Comparison of ENCODE assay signal across 24 mouse cellular contexts in genomic region chr12:27037922-27038321, GRCm38 (mm10).
"Had no signal": no experiment of that assay in that cellular context is flagged by ENCODE, and none has a peak within 500 bp of the region (broad histone marks: within the 10 kb centered on the region; RNA-seq: fewer than 3 reads in every experiment).

No protein-coding gene starts in this region.

- H3K27me3 ChIP-seq: heart, embryonic 12.5 days; hindbrain, embryonic 12.5 days; intestine, embryonic 15.5 days; limb, embryonic 12.5 days; liver, embryonic 13.5 days had no signal

- H3K27ac ChIP-seq: heart, embryonic 10.5 days; hindbrain, embryonic 10.5 days; hindbrain, embryonic 12.5 days; hindbrain, embryonic 14.5 days; intestine, embryonic 15.5 days; layer of hippocampus, adult 2 months; left cerebral cortex, adult 2 months; limb, embryonic 10.5 days; limb, embryonic 12.5 days; liver, embryonic 13.5 days had no signal

- H3K4me2 ChIP-seq: heart, embryonic 12.5 days; hindbrain, embryonic 12.5 days; hindbrain, embryonic 14.5 days; intestine, embryonic 15.5 days; limb, embryonic 12.5 days; liver, embryonic 13.5 days had no signal

- H3K9me3 ChIP-seq: heart, embryonic 10.5 days; heart, embryonic 12.5 days; hindbrain, embryonic 10.5 days; hindbrain, embryonic 12.5 days; intestine, embryonic 15.5 days; limb, embryonic 10.5 days; limb, embryonic 12.5 days; liver, embryonic 13.5 days had no signal

- H3K9ac ChIP-seq: heart, embryonic 12.5 days; hindbrain, embryonic 12.5 days; hindbrain, embryonic 14.5 days; intestine, embryonic 15.5 days; limb, embryonic 12.5 days; liver, embryonic 13.5 days had no signal

- DNase-seq: gastrocnemius, postnatal 14 days; gastrocnemius, postnatal 36 days; heart, adult 18-20 months; heart, postnatal 10 days; heart, postnatal 4 days; kidney, adult 18-20 months; kidney, adult 8-10 months; kidney, postnatal 10 days; kidney, postnatal 25 days; kidney, postnatal 4 days; liver, embryonic 13.5 days had no signal

- H3K4me3 ChIP-seq: heart, embryonic 10.5 days; heart, embryonic 12.5 days; hindbrain, embryonic 10.5 days; hindbrain, embryonic 12.5 days; intestine, embryonic 15.5 days; layer of hippocampus, adult 2 months; left cerebral cortex, adult 2 months; limb, embryonic 10.5 days; limb, embryonic 12.5 days; liver, embryonic 13.5 days had no signal

- H3K36me3 ChIP-seq: heart, embryonic 10.5 days; heart, embryonic 12.5 days; hindbrain, embryonic 10.5 days; hindbrain, embryonic 12.5 days; intestine, embryonic 15.5 days; limb, embryonic 10.5 days; limb, embryonic 12.5 days; liver, embryonic 13.5 days had no signal

- ATAC-seq: hindbrain, embryonic 16.5 days; inflammation-experienced regulatory T-cells, adult 6 months; intestine, embryonic 15.5 days; intestine, postnatal 0 days had no signal

- H3K4me1 ChIP-seq: heart, embryonic 10.5 days; heart, embryonic 12.5 days; hindbrain, embryonic 10.5 days; hindbrain, embryonic 12.5 days; intestine, embryonic 15.5 days; limb, embryonic 10.5 days; limb, embryonic 12.5 days; liver, embryonic 13.5 days had no signal
